Mouse (Mus musculus) embryo, embryonic 11 days (tissue): ENCODE measurements around the gene Col13a1.

Experiments used
- DNase-seq: peaks from one replicate; pipeline ENCODE4 v3.0.0-alpha.2; 2015

Gene Col13a1

DNA sequence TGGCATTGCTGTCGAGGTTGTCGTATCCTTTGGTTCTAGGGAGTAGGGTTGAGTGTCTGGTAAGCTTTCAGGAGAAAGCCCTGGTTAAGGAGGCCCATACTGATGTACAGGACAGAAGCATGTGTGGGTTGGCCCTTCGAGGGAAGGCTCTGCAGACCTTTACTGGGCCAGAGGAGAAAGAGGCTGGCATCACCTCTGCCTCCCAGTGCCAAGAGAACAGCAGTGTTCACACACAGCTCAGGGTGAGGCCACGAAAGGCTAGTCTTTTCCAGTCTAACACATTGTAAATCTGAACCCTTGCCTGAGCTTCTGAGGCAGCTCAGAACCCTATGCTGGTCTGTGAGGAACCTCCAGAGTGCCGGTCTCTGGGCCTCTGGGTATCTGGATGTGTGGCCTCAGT, 84.3 kb downstream of the Col13a1 start:
- no peak for DNase-seq

DNA sequence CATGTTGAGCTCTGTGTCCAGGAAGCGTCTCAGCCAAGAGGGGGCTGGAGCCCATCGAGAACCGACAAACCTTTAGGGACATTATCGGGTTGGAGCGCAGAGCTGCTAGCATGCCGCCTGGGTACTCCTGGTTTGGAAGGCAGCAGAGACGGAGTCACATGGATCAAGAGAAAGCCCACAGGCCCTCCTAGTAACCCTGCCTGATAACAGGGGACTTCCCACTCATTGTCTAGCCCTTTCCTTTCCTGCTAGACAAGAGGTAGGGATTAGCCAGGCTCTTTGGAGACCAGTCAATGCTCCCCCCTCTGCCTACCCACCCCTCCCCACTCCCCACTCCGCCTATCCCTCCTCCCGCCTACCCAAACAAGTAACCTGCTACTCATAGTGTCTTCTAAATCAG, 87.8 kb downstream of the Col13a1 start:
- DNase-seq = no peak

DNA sequence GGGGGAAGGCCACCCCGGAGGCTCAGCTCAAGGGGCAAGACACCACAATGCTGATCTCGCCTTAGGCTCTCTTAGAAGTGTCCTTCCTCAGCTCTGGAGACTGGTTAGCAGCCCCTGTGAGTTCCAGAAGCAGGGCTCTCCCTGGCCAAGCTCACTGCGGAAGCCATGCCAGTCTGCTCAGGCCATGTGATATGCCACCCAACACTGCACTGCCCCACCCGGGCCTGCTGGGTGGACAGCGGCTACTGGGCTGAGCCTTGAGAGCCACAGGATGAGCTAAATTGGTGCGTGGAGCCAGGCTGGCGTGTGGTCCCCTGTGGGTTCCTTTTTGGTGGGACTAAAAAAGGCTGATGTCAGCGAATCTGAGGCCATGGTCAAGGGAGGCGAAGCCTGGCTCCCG, 88.6 kb downstream of the Col13a1 start:
- DNase-seq = no peak

DNA sequence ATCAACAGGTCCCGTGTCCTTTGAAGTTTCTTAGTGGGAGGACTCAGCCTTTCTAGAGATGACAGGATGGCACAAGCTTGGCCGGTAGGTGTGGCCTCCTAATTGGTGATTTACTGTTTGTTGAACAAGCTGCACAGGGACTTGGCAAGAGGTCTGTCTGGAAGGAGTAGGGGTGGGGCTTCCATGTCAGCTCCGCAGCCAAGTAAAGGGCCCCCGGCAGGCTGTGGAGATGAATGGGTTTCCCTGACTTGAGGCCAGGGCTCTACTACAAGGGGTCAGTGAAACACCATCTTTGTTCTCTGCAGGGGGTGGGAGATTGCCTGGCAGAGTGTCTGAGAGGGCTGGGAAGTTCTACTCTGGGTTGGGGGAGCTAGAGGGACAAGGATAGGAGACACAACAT, 99.5 kb downstream of the Col13a1 start:
- peak; percentile 63 for DNase-seq

DNA sequence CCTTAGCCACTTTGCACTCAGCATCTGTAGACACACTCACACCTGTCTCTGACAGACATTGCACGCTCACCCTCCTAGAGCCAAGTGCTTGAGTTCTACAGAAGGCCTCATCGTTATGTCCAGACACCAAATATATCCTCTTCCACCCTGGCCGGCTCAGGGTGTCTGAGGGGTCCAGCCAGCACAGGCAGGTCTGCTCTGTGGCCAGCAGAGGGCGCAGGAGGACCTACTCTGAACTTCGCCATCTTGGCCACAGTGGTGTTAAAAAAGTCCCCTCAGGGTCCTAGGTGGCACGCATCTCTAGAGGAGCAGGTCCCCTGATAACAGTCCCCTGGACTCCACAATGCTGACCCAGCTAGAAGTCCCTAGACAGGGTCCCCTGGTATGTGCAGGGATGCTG, 101.1 kb downstream of the Col13a1 start:
- peak; percentile 92 for DNase-seq

DNA sequence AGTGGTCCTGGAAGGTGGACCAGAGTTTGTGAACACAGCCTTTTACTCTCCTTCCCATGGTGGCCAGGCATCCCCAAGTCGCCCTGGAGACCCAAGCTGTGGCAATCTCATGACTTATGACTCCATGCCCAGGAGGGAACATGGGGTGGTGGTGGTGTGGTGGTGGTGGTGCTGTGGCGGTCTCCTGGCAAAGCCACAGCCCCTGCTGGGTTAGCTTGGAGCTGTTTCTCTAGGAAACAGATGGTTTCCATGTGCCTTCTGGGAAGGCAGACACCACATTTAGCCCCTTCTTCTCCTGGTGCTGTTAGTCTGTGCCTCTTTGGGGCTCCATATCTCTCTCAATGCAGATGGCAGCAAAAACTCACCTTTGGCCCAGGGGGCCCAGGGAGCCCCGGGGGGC, 109.1 kb downstream of the Col13a1 start:
- no peak for DNase-seq

DNA sequence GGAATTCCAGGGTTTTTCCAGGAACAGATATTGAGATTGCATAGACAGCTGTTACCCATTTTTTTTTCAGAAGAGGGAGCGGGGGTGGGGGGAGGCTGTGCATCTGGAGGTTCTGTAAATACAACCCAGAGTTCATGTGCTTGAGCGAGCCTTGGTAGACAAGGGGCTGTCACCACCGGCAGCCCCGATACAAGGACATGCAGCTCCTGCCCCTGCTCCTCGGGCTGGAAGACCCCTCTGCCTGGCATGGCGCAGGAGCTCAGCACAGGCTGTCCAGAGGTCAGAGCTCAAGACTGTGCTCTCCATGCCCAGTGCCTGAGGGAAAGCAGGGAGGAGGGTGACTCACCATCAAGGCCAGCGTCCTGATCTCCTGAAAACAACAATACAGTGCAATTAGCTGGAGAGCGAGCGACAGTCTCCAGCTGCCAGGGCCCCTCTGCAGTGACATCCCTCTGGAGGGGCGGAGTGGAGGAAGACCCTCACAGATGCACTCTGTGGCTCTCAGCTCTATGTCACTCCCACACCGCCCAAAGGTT, 112.8 kb downstream of the Col13a1 start:
- peak; percentile 30 for DNase-seq

- no peak for DNase-seq
These were observed 119.5 kb downstream of the Col13a1 start for GRCm38 (mm10) chr10:61859451-61859850.

DNA sequence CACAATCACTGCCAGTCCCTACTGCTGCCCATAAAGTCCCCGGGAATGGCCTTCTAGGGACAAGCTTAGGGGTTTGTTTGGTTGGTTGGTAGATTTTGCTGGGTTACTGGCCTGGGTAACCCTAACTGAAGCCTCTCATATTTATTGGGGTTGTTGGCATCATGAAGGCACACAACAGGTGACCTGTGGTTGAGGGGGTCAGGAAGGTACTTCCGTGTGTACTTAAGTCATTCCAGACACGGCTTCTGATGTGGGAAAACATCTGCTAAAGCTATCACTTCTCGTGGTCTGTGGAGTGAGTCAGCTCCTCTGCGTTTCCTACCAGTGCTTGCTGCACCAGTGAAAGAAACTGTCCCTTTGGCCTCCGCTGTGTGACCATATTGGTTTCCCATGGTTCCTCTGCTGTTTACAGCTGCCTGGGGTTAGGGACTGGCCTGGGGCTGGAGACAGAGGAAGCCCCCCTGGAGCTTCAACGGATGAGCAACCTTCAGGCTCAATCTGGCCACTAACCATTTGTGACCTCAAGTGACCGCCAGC, 123.7 kb downstream of the Col13a1 start:
- DNase-seq = peak; percentile 27

DNA sequence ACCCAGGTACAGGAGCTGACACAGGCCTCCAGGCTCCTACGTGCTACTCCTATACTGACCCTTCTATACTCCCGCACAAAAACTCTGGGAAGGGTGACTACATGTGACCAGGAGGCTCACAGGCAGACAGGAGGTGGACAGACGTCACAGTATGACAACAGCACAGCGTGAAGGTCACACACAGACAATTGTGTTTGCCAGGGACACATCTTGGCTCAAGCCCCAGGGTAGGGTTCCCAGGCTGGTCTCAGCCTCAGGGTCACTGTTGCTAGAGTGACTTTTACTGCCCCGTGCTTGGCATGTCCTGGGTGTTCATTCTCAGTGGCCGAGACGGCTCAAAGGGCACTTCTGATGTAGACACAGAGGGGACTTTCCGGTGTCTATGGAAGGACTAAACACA, 126.1 kb downstream of the Col13a1 start:
- DNase-seq = no peak

GRCm38 (mm10) chr10:61848553-61848952, 130.4 kb downstream of the Col13a1 start:
- DNase-seq = no peak

GRCm38 (mm10) chr10:61845476-61845875, 133.4 kb downstream of the Col13a1 start:
- no peak for DNase-seq

DNA sequence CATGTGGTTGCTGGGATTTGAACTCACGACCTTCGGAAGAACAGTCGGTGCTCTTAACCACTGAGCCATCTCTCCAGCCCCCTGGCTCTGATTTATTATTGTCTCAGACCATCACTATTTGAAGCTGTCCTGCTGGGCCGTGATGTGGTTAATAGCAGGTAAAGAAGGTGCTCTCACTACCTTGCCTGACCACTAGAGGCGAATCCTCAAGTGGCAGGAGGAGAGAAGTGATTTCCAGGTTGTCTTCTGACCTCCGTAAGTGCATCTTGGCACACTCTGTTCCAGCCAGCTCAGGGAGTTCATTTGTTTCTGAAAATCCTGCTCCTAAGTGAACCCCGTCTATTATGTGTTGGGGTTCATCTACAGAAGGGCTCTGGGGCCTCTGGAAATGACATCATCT, 134.4 kb downstream of the Col13a1 start:
- no peak for DNase-seq

DNA sequence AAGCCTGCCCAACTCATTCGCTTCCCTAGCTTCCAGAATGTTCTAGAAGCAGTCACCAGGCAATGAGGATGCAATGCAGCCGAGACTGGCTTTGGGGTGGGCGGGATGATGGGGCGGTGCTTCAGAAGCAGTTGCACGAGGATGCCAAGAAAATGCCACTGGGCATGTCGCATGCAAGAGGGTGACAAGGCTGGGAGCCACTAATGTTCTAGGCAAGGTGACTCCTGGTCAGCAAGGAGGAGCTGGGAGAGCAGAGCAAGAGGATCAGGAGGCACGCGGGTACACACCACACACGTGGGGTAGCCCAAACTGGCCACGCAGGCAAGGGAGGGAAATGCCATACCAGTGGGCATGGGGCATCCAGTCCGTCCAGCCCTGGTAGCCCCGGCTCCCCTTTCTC, 136.6 kb downstream of the Col13a1 start:
- no peak for DNase-seq

DNA sequence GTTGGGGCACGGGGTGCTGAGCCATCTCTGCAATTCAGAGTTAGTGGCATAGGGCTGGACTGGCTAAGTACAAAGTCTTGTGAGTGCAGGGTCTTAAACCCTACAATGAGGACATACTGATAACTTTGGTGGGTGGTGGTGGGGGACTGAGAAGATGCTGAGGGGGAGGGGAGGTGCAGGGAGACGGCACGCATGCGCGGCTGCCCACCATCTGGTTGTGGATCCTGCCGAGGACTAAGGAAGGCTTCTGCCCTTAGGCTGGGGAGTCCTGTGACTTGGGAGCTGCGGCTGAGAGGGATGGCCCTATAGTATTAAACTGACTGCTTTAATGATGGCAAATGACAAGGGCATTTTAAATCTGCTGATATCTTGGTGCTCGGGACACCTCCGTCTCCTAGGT, 139.6 kb downstream of the Col13a1 start:
- DNase-seq = peak; percentile 34

- peak; percentile 87 for DNase-seq
These were observed 140.1 kb downstream of the Col13a1 start for GRCm38 (mm10) chr10:61838769-61839168.

GRCm38 (mm10) chr10:61837286-61837685, 141.6 kb downstream of the Col13a1 start:
- no peak for DNase-seq

DNA sequence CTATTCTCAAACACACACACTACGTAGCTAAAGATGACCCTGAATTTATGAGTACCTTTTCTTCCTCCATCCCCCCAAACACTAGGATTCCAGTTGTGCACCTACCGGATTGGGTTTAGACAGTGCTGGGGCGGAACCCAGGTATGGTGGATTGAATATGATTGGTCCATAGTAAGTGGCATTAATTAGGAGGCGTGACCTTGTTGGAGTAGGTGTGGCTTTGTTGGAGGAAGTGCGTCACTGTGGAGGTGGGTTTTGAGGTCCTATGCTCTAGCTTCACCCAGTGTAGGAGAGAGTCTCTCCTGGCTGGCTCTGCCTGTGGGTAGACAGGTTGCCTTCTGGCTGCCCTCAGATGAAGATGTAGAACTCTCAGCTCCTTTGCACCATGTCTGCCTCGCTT, 144.6 kb downstream of the Col13a1 start:
- no peak for DNase-seq

GRCm38 (mm10) chr10:61832713-61833112, 146.2 kb downstream of the Col13a1 start:
- DNase-seq = no peak

- DNase-seq = no peak
These were observed 147.2 kb downstream of the Col13a1 start for GRCm38 (mm10) chr10:61831741-61832140.

GRCm38 (mm10) chr10:61831251-61831650, 147.7 kb downstream of the Col13a1 start:
- no peak for DNase-seq

DNA sequence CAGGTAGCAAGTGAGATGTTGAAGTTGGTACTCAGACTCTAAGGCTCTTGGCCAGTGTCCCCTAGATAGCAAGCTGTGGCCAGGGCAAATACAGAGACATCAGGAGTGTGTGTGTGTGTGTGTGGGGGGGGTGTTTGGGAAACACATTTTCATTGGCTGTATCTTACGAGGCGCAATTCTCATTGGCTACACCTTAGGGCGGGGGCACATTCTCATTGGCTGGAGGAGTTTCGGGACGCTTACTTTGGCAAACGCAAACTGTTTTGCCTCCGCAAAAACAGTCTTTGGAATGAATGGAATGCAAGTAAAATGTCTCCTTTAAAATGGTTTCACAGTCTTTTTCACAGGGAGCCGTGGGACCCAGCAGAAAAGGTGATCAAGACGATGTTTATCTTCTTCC, 148.1 kb downstream of the Col13a1 start:
- DNase-seq = no peak

- DNase-seq = no peak
These were observed 149.9 kb downstream of the Col13a1 start for GRCm38 (mm10) chr10:61829046-61829445.

DNA sequence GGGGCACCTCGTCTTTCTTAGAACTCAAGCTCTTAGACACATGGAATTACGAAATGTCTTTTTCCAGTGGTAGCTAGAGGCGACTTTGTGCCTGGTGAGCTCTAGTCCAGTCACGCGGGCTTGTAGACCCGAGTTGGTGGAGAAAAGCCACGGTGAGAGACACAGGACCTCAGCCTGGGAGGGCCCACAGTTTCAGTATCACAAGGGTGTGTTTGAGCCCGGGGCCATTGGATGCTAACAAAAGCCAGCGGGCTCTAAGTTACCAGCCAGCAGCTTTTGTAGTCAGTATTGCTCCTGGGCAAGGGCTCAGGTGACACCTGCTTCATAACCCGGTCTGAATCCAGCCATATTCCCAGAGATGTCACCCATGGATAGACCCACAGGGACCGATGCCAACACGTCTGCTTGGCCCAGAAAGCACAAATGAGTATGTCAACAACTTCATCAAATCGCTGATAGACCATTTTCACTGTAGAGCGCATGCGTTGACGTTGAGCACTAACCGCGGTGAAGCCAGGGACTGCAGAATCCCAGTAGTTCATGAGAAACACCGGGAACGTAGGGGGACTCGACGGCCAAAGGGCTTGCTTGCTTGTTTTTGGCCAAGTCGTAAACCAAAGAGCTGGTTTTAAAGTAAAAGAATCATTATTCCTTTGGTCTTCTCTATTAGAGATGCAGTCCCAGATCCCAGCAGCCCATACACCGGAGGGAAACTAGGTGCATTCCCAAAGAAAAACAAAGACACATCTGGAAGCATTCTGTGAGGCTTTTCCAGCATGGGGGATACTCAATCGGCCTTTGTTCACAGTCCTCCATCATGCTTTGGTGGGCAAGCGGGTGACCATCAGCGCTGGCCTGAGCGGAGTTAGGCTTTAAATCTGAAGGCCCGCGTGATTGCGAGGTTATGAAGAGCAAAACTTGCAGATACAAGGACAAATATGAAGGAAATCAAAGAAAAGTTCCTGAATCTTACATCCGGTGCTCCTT, 150.7 kb downstream of the Col13a1 start:
- DNase-seq = peak; percentile 47
